Comparison of ENCODE assay signal across 8 mouse cellular contexts in genomic region chr2:180432042-180432668, GRCm38 (mm10). TPM values are rescaled to one million over a fixed set of nuclear protein-coding genes. Genes with fewer than 3 reads are reported as not detected.
DNase-seq lines count a peak whose midpoint lies in the region; ATAC-seq and TF ChIP-seq lines count a peak whose summit lies in the region.

No protein-coding gene starts in this region.

- no peak for ATAC-seq in hindbrain, embryonic 12.5 days (ENCODE audit: low FRiP score)
- 0 out of 2 replicates have a peak, but pooled peaks have one; percentile 25 for ATAC-seq in intestine, postnatal 0 days
- peak; percentile 50; the same call in 1 of the 2 replicates for ATAC-seq in midbrain, embryonic 16.5 days

- H3K36me3 ChIP-seq in hindbrain, embryonic 10.5 days, result no peaks in the 10 kb centered on the region
- no peaks in the 10 kb centered on the region for H3K36me3 ChIP-seq in hindbrain, embryonic 12.5 days
- no peaks in the 10 kb centered on the region for H3K36me3 ChIP-seq in intestine, postnatal 0 days (ENCODE audit: control insufficient read depth, insufficient read depth)
- H3K36me3 ChIP-seq in midbrain, embryonic 16.5 days (ENCODE audit: control insufficient read depth, insufficient read depth, low read length), result no peaks in the 10 kb centered on the region

- no peak overlapping the region for H3K4me3 ChIP-seq in hindbrain, embryonic 10.5 days
- no peak overlapping the region for H3K4me3 ChIP-seq in hindbrain, embryonic 12.5 days
- H3K4me3 ChIP-seq in intestine, postnatal 0 days (ENCODE audit: low read depth, low read length), result no peak overlapping the region
- H3K4me3 ChIP-seq in midbrain, embryonic 16.5 days (ENCODE audit: low read depth, low read length), result no peak overlapping the region

- H3K4me2 ChIP-seq in hindbrain, embryonic 12.5 days (replicated peaks), result no peak overlapping the region
- H3K4me2 ChIP-seq in intestine, postnatal 0 days (replicated peaks; ENCODE audit: low read depth), result no peak overlapping the region
- H3K4me2 ChIP-seq in midbrain, embryonic 16.5 days (ENCODE audit: low read length), result no peak overlapping the region

- intact Hi-C loops in left cerebral cortex, postnatal 4 days (cut with DNase I), result loop anchor here (5.0 kb wide), 2 partner anchors 80 to 155 kb away; no protein-coding TSS in a partner anchor

- no peaks in the 10 kb centered on the region for H3K27me3 ChIP-seq in hindbrain, embryonic 10.5 days (ENCODE audit: insufficient read depth, poor library complexity, severe bottlenecking)
- H3K27me3 ChIP-seq in hindbrain, embryonic 12.5 days, result 0 out of 2 replicates have a peak, but pooled peaks cover 3% of the 10 kb centered on the region
- peaks cover under 1% of the 10 kb centered on the region; the same call in 1 of the 2 replicates for H3K27me3 ChIP-seq in intestine, postnatal 0 days (replicated peaks; ENCODE audit: control insufficient read depth, insufficient read depth, low read length)
- H3K27me3 ChIP-seq in midbrain, embryonic 16.5 days (ENCODE audit: control insufficient read depth, insufficient read depth, low read depth, low read length), result no peaks in the 10 kb centered on the region

- H3K27ac ChIP-seq in hindbrain, embryonic 10.5 days, result no peak overlapping the region
- no peak overlapping the region for H3K27ac ChIP-seq in hindbrain, embryonic 12.5 days
- H3K27ac ChIP-seq in intestine, postnatal 0 days (ENCODE audit: low read depth, low read length), result no peak overlapping the region
- no peak overlapping the region for H3K27ac ChIP-seq in midbrain, embryonic 16.5 days (ENCODE audit: low read length)

- peaks cover 22% of the 10 kb centered on the region; the same call in 1 of the 2 replicates for H3K4me1 ChIP-seq in hindbrain, embryonic 10.5 days (replicated peaks)
- H3K4me1 ChIP-seq in hindbrain, embryonic 12.5 days, result peaks cover 7% of the 10 kb centered on the region; the same call in 1 of the 2 replicates
- H3K4me1 ChIP-seq in intestine, postnatal 0 days (replicated peaks; ENCODE audit: control insufficient read depth, insufficient read depth, low read length), result no peaks in the 10 kb centered on the region
- H3K4me1 ChIP-seq in midbrain, embryonic 16.5 days (ENCODE audit: control insufficient read depth, insufficient read depth, low read length), result peaks cover 2% of the 10 kb centered on the region

- DNase-seq in hindbrain, embryonic 10.5 days (ENCODE audit: low spot score), result peak; percentile 88
- DNase-seq in cerebellum, adult 9-10 months, result peak; percentile 77
- peak; percentile 70 to 87 for DNase-seq in frontal cortex, postnatal 14 days (ENCODE audit: low spot score in 2 of 2)
- DNase-seq in left cerebral cortex, postnatal 4 days, result peak; percentile 95
- DNase-seq in spleen, postnatal 14 days (ENCODE audit: low spot score in 2 of 2), result peak; percentile 60 to 81

- TF ChIP-seq CTCF in intestine, postnatal 0 days (IDR thresholded peaks at IDR 0.05; ENCODE audit: low read depth), result peak; percentile 93

- WGBS in hindbrain, embryonic 10.5 days, result 19% methylated on average over 10 of the region's 10 CpGs
- 26% methylated on average over 10 of the region's 10 CpGs for WGBS in hindbrain, embryonic 12.5 days
- WGBS in intestine, postnatal 0 days, result 22% methylated on average over 10 of the region's 10 CpGs
- WGBS in midbrain, embryonic 16.5 days, result 22% methylated on average over 10 of the region's 10 CpGs

- no peaks in the 10 kb centered on the region for H3K9me3 ChIP-seq in hindbrain, embryonic 10.5 days
- H3K9me3 ChIP-seq in hindbrain, embryonic 12.5 days (replicated peaks), result no peaks in the 10 kb centered on the region
- no peaks in the 10 kb centered on the region for H3K9me3 ChIP-seq in intestine, postnatal 0 days (ENCODE audit: control insufficient read depth)
- H3K9me3 ChIP-seq in midbrain, embryonic 16.5 days (replicated peaks; ENCODE audit: control insufficient read depth, low read length, poor library complexity, severe bottlenecking), result no peaks in the 10 kb centered on the region

- H3K9ac ChIP-seq in hindbrain, embryonic 12.5 days, result no peak overlapping the region
- H3K9ac ChIP-seq in intestine, postnatal 0 days (ENCODE audit: low read depth, low read length), result no peak overlapping the region
- H3K9ac ChIP-seq in midbrain, embryonic 16.5 days (ENCODE audit: low read depth, low read length), result no peak overlapping the region

RNA-seq across cellular contexts. Expression of gene Slco4a1, which starts 23.9 kb away (rescaled TPM):
- polyA plus RNA-seq in hindbrain, embryonic 10.5 days (2016; fragmentation: Nextera tagmentation; extraction: Ambion mirVana), result 7.6 and 8.7 TPM in 2 replicates
- polyA plus RNA-seq in hindbrain, embryonic 12.5 days (2016; fragmentation: Nextera tagmentation; extraction: Ambion mirVana), result 3.2 and 3.4 TPM in 2 replicates
- polyA plus RNA-seq in intestine, postnatal 0 days (2015; fragmentation: Nextera tagmentation; extraction: Ambion mirVana), result 0.47 and 0.76 TPM in 2 replicates
- total RNA-seq in left cerebral cortex, postnatal 4 days (2021), result 1 to 10 TPM; 2.4 to 2.5 TPM
- polyA plus RNA-seq in midbrain, embryonic 16.5 days (2015; fragmentation: Nextera tagmentation; extraction: Ambion mirVana), result 1.7 and 2.4 TPM in 2 replicates
